Mouse (Mus musculus) cerebellum, postnatal 25 days (tissue): ENCODE data around the gene Hlf.

Experiments
- DNase-seq, 2 experiments: peaks; one replicate each; pipeline ENCODE4 v3.0.0; 2021; ENCODE audit warnings: mixed read lengths in 2 of 2

Hlf gene

GRCm38 (mm10) chr11:90332737-90333136 is 58.0 kb downstream of the Hlf start:
- no peak for DNase-seq

DNA sequence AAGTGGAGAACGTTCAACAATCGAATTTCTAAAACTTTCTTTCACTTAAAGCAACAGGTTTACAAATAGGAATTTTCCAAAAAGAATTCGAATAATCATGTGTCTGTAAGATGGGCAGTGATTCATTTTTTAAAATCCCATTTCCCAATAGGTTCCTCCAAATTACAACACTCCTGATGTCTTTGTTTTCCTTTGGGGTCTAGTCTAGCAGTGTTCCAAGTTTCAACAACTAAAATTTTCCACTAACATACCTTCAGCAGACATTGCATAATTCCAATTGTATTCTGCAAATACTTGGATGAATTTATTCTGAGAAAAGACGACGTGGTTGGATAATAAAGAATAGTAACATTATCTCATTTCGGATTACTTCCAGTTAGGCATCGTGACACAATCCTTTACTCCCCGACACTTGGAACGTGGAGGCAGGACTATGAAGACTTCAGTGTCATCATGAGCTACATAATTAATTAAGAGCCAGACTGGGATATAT is 60.4 kb downstream of the Hlf start:
- DNase-seq, result no peak

GRCm38 (mm10) chr11:90326836-90327235 is 63.9 kb downstream of the Hlf start:
- DNase-seq, result no peak

DNA sequence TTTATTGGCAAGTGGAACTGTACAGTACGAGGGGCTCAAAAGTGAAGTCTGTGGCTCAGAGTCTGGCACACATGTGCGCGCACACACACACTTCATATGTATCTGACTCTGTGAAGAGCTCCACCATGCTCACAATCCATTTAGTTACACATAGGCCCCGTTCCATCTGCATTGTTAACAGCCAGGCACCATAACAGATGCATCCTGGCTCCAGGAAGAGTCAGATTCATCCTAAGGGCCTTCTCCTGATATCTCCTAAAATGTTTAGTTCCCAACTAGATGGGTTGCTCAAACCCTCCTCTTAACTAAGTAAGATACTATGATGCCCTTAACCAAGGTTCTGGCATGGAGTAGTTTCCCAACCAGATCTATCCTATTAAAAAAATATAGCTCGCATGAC is 64.5 kb downstream of the Hlf start:
- DNase-seq, result no peak

GRCm38 (mm10) chr11:90324597-90324996 is 66.1 kb downstream of the Hlf start:
- DNase-seq, result no peak

- no peak for DNase-seq
Observed at GRCm38 (mm10) chr11:90320922-90321321, 69.8 kb downstream of the Hlf start.

DNA sequence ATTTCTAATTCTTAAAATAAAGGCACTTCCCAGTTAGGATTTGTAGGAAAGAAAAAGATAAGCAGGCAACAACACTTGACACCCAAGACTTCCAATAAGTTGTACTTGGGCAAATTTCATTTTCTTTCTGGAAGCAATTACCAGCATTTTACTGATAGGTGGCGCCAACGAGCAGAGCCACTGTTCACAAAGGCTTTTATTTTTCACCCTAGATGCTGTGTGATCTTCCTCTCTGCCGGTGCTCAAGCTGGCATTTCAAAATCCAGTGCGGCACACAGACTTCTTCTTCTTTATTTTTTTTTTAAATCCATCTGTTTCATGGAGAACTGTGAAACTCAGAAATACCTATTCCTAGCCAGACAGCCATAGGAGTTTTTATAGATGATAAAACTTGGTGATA is 73.2 kb downstream of the Hlf start:
- peak; percentile 54 to 73 for DNase-seq

DNA sequence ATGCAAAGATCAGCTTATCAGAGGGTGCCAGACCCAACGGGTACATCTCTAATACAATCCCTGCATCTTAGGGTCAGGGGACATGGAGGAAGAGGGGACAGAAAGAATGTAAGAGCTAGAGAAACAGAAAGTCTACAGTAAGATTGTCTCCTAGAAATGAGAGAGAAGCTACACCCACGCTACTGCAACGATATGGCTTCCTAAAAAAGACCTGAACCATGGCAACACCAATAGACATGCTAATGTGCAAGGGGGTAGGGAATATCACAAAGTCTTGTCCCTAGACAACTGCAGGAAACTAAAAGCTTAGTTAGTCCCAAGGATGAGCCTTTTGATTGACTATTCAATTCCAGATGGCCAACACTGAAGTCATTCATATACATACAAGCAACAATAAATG is 76.1 kb downstream of the Hlf start:
- DNase-seq, result no peak

- DNase-seq, result peak; percentile 59 to 74
Observed at GRCm38 (mm10) chr11:90306993-90307392, 83.7 kb downstream of the Hlf start.

GRCm38 (mm10) chr11:90306067-90306466 is 84.6 kb downstream of the Hlf start:
- DNase-seq, result no peak

DNA sequence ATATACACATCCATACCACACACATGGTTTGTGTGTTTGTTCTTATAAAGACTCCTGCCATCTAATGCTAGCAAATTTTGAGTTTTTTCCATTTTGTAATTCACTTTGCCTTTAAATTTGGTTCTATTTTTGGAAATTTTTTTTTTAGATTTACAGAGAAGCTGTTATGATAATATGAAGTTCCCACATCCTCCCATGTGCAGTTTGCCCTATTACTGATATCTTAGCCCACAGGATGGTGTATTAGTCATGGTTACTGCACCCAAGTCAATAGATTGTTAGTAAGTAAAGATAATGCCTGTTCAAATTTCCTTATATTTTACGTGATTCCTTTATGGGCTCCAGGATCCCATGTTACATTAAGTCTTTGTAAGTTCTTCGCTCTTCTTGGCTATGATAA is 96.1 kb downstream of the Hlf start:
- DNase-seq, result no peak

DNA sequence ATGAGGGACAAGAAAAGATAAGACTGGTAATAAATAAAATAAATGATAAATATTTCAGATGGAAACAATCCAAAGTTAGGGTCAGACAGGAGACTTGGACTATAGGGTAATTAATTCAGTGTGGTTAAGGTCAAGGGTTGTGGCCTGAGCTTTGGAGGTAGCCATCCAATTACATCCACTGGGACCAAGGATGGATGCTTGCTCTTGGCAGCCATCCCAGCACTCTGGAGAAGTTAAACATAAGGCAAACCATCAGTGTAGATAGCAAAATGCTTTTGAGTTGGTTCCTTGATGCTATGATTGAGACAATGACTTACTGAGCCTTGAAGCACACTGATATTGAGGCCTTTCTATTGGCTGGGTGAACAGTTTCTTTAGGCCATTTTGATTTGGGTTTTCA is 97.9 kb downstream of the Hlf start:
- DNase-seq, result no peak

DNA sequence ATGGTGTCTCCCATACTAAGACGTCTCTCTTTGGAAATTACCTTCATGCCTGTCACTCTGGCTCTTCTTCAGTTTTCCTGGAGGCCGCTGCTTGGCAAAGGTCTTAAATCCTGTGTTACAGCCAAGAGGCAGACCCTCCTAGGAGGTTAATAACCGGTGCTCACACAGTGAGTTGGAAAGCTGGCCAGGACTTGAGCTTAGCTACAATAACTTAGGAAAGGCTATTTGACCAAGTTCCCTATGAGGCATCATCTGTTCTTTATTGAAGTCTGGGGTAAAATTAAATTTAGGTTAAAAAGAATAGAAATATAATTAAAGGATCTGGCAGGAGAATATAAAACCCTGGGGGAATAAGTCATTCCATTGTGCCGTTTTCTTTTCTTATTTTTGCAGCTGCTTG is 99.5 kb downstream of the Hlf start:
- no peak for DNase-seq

DNA sequence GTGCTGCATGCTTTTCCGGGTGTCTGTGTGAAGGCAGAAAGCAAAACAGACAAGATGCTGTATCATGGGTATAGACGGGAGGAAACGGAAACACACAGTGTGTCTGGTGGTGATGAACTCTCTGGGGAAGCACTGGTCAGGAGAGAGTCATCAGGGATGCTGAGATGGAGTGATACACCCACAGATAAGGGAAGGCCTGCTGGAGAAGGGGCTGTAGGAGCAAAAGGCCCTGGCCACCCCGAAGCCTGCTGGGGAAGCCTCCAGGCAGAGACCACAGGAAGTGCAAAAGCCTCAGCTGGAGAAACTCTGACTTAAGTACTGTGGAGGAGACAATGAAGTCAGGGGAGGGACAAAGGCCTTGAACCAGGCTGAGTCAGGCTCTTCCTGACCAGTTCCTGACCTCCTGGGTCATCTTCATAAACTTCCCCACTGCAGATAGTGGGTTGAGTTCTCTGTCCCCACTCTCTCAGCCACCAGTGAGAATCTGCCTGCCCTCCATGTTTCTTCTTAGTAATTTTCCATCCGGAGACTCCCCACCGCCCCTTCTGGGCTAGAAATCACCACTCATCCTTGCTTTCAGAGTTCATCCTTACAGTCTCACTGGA is 104.0 kb downstream of the Hlf start:
- no peak for DNase-seq
